Mouse (Mus musculus) C2C12 (cell line): ENCODE results near the gene Prickle2. TPM values are rescaled to one million over a fixed set of nuclear protein-coding genes. Genes with fewer than 3 reads are reported as not detected.

ENCODE experiments used
- H3K27me3 ChIP-seq: one replicate; pipeline ENCODE4 v1.6.1; 2011; ENCODE audit not compliant: control insufficient read depth, insufficient read depth, insufficient read length
- H3K36me3 ChIP-seq: one replicate; pipeline ENCODE4 v1.6.1; 2011; ENCODE audit not compliant: control insufficient read depth, insufficient read depth
- H3K4me3 ChIP-seq: one replicate; pipeline ENCODE4 v1.5.1; 2011; ENCODE audit warnings: mild to moderate bottlenecking, control low read depth; ENCODE audit not compliant: poor library complexity, insufficient read depth, severe bottlenecking
- H3K79me2 ChIP-seq: one replicate; pipeline ENCODE4 v1.6.1; 2011; ENCODE audit not compliant: control insufficient read depth, insufficient read depth
- H3K79me3 ChIP-seq: one replicate; pipeline ENCODE4 v1.6.1; 2011; ENCODE audit warnings: low read depth, control low read depth
- H3ac ChIP-seq: one replicate; pipeline ENCODE3; 2011; ENCODE audit warnings: low read depth; ENCODE audit not compliant: control insufficient read depth, insufficient read length
- CEBPB ChIP-seq: IDR thresholded peaks from one replicate; pipeline ENCODE4 v1.6.1; 2011; ENCODE audit warnings: low read depth, mild to moderate bottlenecking, control low read depth, moderate library complexity
- CTCF ChIP-seq: IDR thresholded peaks from one replicate; pipeline ENCODE4 v1.5.1; 2011; ENCODE audit not compliant: control insufficient read depth, insufficient read depth, insufficient read length
- FOSL1 ChIP-seq: IDR thresholded peaks from one replicate; pipeline ENCODE4 v1.8.0; 2011; ENCODE audit warnings: mild to moderate bottlenecking, low read length; ENCODE audit not compliant: poor library complexity, insufficient read depth, severe bottlenecking
- MAX ChIP-seq: IDR thresholded peaks from one replicate; pipeline ENCODE4 v1.6.1; 2011; ENCODE audit warnings: mild to moderate bottlenecking, control low read depth
- MYOD1 ChIP-seq: IDR thresholded peaks from one replicate; pipeline ENCODE4 v1.6.1; 2011; ENCODE audit warnings: low read depth; ENCODE audit not compliant: control insufficient read depth, insufficient read length
- MYOG ChIP-seq: IDR thresholded peaks from one replicate; pipeline ENCODE4 v1.6.1; 2011; ENCODE audit not compliant: control insufficient read depth, insufficient read length; ENCODE audit errors: extremely low read depth
- USF1 ChIP-seq: IDR thresholded peaks from one replicate; pipeline ENCODE4 v1.6.1; 2011; ENCODE audit warnings: low read depth, mild to moderate bottlenecking, control low read depth, moderate library complexity
- polyA plus RNA-seq: library from polyadenylated mRNA; unstranded; fragments of >200 nt; fragmentation: generic; extraction: Trizol; gene quantifications from one replicate; pipeline ENCODE4 v1.2.1, GENCODE M21; 2012; ENCODE audit warnings: missing spikeins

The Prickle2 gene
- polyA plus RNA-seq, 1 experiment, result 0.02 TPM

DNA sequence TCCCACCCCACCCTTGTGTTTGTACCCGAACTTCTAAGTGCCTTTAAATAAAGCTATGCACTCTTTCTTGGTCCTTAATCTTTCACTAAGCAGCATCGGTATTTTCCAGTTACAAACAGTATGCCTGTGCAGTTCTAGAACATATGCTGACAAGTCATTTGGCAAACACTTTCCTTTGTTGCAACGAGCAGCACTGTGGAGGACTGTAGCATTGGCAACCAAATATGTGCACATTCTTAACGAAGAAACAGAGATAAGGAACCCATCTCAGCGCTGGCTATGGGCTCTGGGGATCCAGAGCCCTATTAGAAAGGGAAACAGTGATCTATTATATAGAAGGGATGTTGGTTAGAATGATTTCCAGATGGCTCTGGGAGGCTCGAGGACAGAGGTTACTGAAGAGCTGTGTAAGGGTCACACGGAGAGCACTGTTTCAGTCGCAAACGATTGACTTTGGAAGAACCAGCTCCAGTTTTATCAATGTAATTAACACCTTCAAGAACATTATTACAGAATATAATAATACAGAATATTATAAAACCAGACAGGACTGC, 96.2 kb downstream of the Prickle2 start:
- Histone ChIP-seq H3K4me3 (no peak overlapping the region), H3K27me3 (no peaks in the 10 kb centered on the region), H3K79me3 (no peaks in the 10 kb centered on the region), H3K79me2 (no peaks in the 10 kb centered on the region), H3ac (no peak overlapping the region), H3K36me3 (no peaks in the 10 kb centered on the region)
- TF ChIP-seq USF1 (no peak), MAX (no peak)

DNA sequence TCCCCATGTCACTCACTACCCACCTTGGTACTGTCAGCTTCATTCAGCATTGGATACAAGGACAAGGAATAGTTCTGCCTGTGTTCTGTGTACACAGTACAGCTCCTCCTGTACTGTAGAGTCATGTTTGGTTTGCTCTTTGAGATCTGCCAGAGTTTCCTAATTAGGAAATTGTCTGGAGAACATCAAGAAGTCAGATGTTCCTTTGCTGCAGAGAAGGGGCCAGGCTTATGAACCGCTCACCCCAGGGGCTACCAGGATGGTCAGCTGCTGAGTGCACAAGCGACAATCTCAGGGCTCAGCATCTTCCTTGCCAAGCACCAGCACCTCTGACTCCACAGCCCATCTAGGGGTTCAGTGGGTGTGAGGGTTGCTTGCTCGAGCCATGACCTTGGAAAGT, 96.9 kb downstream of the Prickle2 start:
- no peak for TF ChIP-seq MYOG
- TF ChIP-seq MAX, result no peak
- TF ChIP-seq FOSL1, result no peak
- no peak for TF ChIP-seq USF1
- no peak for TF ChIP-seq CEBPB
- TF ChIP-seq MYOD1, result no peak
- TF ChIP-seq CTCF, result no peak
- no peaks in the 10 kb centered on the region for H3K27me3 ChIP-seq

DNA sequence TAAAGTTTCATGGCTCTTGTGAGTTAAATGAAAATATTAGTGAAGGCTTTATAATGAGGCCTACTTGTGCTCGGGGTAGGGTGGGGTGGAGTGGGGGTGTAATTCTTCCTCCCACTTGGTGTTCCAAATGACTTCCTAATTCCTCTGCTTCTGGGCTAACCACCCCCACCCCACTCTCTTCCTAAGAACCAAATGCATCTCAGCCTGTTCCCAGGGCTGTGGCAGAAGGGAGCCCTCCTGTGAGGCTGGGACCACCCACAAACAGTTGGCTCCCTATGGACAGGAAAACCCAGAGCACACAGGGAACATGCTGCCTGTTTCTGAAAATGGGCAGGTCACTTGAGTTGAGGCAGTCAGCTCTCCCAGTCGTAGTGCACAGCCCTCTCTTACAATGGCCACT, 100.8 kb downstream of the Prickle2 start:
- Histone ChIP-seq H3K4me3 (no peak overlapping the region), H3K27me3 (no peaks in the 10 kb centered on the region), H3K79me3 (no peaks in the 10 kb centered on the region), H3K79me2 (no peaks in the 10 kb centered on the region), H3K36me3 (no peaks in the 10 kb centered on the region), H3ac (no peak overlapping the region)
- TF ChIP-seq MAX, result no peak
- TF ChIP-seq CEBPB, result no peak

More for the DNA sequence above, 96.9 kb downstream of the Prickle2 start:
- no peaks in the 10 kb centered on the region for H3K79me2 ChIP-seq
- H3ac ChIP-seq, result no peak overlapping the region
- H3K36me3 ChIP-seq, result no peaks in the 10 kb centered on the region
- H3K79me3 ChIP-seq, result no peaks in the 10 kb centered on the region
- H3K4me3 ChIP-seq, result no peak overlapping the region

DNA sequence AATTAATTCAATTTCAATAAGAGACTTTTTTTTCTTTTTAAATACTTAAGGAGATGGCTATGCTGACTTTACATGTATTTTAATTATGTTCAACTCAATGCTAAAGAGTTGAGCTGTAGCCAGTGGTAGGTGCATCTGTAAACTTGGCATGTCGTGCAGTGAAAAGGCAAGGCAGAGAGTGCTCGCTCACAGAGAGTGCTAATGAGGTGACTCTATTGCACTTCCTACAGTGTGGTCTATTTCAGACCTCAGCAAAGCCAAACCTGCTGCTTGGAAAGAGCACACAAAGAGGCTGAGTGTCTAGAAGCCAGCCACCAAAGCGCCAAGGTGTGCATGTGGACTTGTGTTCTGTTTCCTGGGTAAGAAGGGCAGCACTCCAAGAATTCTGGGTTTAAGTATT, 109.6 kb downstream of the Prickle2 start:
- no peak overlapping the region for H3ac ChIP-seq
- TF ChIP-seq CEBPB (no peak), FOSL1 (no peak), MYOG (no peak), MYOD1 (no peak), CTCF (no peak), USF1 (no peak), MAX (no peak)
- H3K79me3 ChIP-seq, result no peaks in the 10 kb centered on the region
- H3K27me3 ChIP-seq, result no peaks in the 10 kb centered on the region
- no peaks in the 10 kb centered on the region for H3K36me3 ChIP-seq
- H3K79me2 ChIP-seq, result no peaks in the 10 kb centered on the region
- no peak overlapping the region for H3K4me3 ChIP-seq

DNA sequence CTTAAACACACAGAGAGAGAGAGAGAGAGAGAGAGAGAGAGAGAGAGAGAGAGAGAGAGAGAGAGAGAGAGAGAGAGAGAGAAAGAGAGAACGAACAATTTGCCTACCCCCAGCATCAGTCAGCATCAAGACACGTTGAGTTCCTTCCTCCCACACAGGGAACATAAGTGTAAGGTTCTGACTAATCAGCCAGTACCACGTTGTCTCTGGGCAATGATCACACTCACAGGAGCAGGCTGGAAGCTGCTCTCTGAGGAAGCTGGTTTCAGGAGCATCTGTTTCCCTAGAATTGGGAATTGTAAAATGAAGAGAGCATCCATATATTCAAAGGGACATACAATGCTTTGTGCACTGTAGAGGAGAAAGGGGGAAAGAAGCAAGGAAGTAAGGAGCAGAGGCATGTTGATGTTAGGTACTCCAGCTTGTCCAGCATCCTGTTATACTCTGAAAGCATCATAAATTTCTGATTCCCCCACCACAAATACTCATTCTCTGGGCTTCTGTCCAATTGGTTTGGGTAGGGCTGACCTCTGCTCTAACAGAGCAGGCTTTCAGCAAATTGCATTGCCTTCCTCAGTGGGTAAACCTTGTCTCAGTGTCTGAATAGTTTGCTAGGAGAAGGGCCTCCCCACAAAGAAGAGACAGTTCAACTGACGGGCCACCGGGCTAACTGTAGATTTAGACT, 116.4 kb downstream of the Prickle2 start:
- no peak overlapping the region for H3K4me3 ChIP-seq
- H3K79me3 ChIP-seq, result no peaks in the 10 kb centered on the region
- no peaks in the 10 kb centered on the region for H3K36me3 ChIP-seq
- no peaks in the 10 kb centered on the region for H3K27me3 ChIP-seq
- no peak overlapping the region for H3ac ChIP-seq
- TF ChIP-seq CTCF (no peak), MYOD1 (no peak), MAX (no peak), USF1 (no peak), FOSL1 (no peak), CEBPB (no peak), MYOG (no peak)
- no peaks in the 10 kb centered on the region for H3K79me2 ChIP-seq

DNA sequence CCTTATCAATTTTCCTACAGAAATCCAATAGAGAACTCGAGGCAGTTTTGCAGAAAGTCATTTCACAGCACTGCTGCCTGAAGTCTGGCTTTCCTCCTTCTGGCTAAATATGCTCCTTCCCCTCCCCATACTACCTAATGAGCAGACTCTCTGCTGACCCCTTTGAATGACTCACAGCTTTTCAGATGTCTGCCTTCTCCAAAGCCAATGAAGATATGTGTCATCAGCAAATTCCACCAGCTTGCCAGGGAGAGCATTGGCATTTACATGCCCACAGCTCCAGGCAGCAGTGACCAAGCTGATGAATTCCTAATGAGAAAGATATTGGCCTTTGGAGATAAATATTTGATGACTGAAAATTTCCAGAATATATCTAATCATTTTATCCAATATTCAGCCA, 121.9 kb downstream of the Prickle2 start:
- H3ac ChIP-seq, result no peak overlapping the region
- no peak for TF ChIP-seq FOSL1
- TF ChIP-seq MYOG, result no peak
- no peak for TF ChIP-seq CTCF
- no peak for TF ChIP-seq MAX
- no peak for TF ChIP-seq CEBPB
- no peaks in the 10 kb centered on the region for H3K36me3 ChIP-seq
- no peaks in the 10 kb centered on the region for H3K79me2 ChIP-seq
- no peaks in the 10 kb centered on the region for H3K79me3 ChIP-seq
- H3K4me3 ChIP-seq, result no peak overlapping the region
- H3K27me3 ChIP-seq, result no peaks in the 10 kb centered on the region
